Mouse (Mus musculus) lung, adult 2 months (tissue): Measurements from ENCODE around the gene E130218I03Rik. TPM values are rescaled to one million over a fixed set of nuclear protein-coding genes. Genes with fewer than 3 reads are reported as not detected.

ENCODE experiments used
- DNase-seq: peaks from one replicate; pipeline ENCODE4 v3.0.0; 2022
- H3K4me1 ChIP-seq: fragments of 200-500 bp; 2 replicates; pipeline ENCODE4 v1.6.1; 2011; ENCODE audit warnings: low read length; ENCODE audit not compliant: control insufficient read depth, insufficient read depth
- H3K4me3 ChIP-seq: fragments of 200-500 bp; replicated peaks from 2 replicates; pipeline ENCODE3; 2011; ENCODE audit warnings: low read depth, mild to moderate bottlenecking, control low read depth, low read length; ENCODE audit errors: extremely low read depth
- CTCF ChIP-seq: fragments of 200-500 bp; IDR thresholded peaks from 2 replicates; pipeline ENCODE4 v1.5.1; 2011; ENCODE audit warnings: mild to moderate bottlenecking, low read length, control low read depth; ENCODE audit not compliant: insufficient read depth
- POLR2A ChIP-seq: fragments of 200-500 bp; IDR thresholded peaks from 2 replicates; pipeline ENCODE4 v1.6.1; 2011; ENCODE audit warnings: low read depth, mild to moderate bottlenecking, control low read depth, low read length, borderline replicate concordance; ENCODE audit errors: extremely low read depth
- WGBS: fragments of 180-500 bp; shearing (Covaris S2); methylation state at CpG from one replicate; pipeline ENCODE4 v1.1.7; 2018; 5-methylcytosine and 5-hydroxymethylcytosine counted together
- polyA plus RNA-seq: library from polyadenylated mRNA; depleted of rRNA; stranded (reverse); fragments of >200 nt; gene quantifications from 2 replicates; pipeline ENCODE4 v1.2.3, GENCODE M21; 2012

Gene E130218I03Rik
- polyA plus RNA-seq, 1 experiment = not detected

- Histone ChIP-seq H3K4me3 (peak overlapping the region; percentile 67), H3K4me1 (peaks cover 11% of the 10 kb centered on the region)
- peak; percentile 27 for DNase-seq
- TF ChIP-seq CTCF = no peak
- no peak for TF ChIP-seq POLR2A
- WGBS = 2% methylated on average over 91 of the region's 91 CpGs
These were observed 8.0 kb downstream of the E130218I03Rik start for GRCm38 (mm10) chr4:134251241-134252130.

DNA sequence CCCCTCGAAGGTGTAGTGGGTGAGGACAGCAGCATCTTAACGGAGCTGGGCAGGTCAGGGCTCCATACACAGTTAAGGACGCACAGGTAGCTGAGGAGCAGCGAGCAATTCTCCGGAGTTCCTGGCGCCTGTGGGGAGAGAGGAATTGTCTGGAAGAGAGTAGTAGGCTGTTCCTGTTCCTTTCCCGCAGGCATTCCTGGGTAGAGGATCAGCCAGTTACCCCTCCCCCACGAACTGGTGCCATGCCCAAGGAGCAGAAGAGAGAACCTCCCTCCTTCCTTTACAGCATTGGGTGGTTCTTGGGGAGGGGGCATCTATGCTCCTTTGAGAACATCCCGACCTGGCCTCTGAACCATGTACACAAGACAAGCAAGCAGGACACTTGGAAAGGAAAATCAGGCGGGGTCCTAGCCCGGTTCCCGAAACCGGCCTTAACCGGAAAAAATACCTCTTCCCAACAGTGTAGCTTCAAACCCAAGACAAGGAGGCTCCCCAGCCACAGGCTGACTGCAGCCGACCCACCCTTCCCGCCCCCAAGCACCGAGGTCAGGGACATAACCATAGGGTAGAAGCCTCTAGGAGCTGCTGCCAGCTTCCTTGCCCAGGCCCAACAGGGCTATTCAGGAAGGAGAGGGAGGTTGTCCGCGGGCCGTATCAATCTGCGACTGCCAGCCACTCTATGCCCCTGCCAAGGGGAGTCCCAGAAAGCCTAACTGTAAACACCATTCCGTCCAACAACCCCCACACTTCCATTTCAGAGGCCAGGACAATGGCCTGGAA, 8.9 kb downstream of the E130218I03Rik start:
- TF ChIP-seq CTCF (no peak), POLR2A (peak; percentile 21; the same call in 1 of the 2 replicates)
- Histone ChIP-seq H3K4me1 (peaks cover 11% of the 10 kb centered on the region), H3K4me3 (peak overlapping the region; percentile 67)
- WGBS = 23% methylated on average over 22 of the region's 22 CpGs
- DNase-seq = peak; percentile 25

DNA sequence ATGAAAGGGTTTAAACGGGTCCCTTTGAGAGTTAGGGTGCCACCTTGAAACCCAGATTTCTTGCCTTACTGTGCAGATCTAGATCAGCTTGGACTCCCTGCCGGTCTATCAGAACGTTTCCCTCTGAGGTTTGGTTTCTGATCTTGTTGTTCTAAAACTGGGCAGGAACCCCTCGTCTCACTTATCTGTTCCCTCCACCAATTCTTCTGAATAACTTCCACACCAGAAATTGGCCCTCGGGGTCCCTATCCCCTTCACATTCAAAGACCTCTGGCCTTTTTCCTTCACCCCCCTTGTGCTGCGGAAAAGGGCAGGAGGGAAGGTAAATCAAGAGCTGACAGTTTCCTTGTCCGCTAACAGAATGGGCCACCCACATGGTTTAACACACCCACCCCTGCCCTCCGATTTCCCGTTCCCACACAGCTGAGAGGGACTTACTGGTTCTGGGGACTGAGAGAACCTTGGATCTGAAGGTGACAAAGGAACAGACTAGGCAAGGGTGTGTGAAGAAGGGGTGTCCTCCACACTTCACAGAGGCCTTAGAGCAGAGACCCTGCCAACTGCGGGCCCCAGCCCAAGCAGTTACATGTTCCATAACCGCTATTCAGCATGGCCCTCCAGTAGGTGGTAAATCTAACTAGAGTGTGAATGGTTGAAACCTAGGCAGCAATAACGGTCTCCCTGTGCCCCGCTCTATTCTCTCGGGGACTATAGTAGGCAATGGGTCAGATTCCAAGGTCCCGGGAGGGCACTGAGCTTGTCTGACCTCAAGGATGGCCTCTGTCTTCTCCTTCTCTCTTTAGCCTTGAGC, 9.7 kb downstream of the E130218I03Rik start:
- DNase-seq = no peak
- H3K4me1 ChIP-seq = peaks cover 13% of the 10 kb centered on the region
- H3K4me3 ChIP-seq = peak overlapping the region; percentile 67
- TF ChIP-seq POLR2A (peak; percentile 32; the same call in 1 of the 2 replicates), CTCF (no peak)
- WGBS = 33% methylated on average over 15 of the region's 15 CpGs

DNA sequence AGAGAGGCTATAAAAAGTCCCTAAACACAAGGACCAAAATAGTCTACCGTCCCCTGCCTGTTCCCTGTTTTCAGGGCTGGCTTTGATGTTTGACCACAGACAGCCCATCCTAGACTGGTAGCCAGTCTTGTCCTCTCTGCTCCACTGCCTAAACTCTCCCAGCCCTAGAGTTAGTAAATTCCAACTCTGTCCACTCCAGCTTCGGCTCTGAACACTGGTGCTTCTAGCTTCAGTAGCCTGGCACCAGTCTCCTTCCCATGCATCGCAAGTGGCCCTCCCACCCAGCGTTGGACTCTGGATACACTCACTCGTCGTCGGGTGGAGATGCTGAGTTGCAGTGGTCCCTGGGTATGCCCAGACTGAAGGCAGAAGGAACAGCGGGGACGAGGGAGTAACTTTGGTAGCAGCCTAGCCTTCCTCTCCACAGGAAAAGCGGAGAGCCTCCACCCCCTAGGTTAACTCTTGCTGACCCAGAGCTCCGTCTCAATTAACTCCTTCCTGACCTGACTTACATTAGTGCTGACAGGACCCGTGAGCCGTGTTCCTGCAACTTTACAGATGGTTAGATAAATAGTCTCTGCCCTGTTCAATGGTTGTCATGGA, 10.4 kb downstream of the E130218I03Rik start, which contains the start of gene Grrp1:
Gene Grrp1 (minus strand): TSS at position 385 of the 603 bp plus-strand sequence.
- 6% methylated on average over 13 of the region's 13 CpGs for WGBS
- TF ChIP-seq POLR2A (peak; percentile 97; the same call in 1 of the 2 replicates), CTCF (no peak)
- H3K4me1 ChIP-seq = peaks cover 15% of the 10 kb centered on the region
- no peak for DNase-seq
- peak within 1 kb of the TSS; percentile 67 for H3K4me3 ChIP-seq

DNA sequence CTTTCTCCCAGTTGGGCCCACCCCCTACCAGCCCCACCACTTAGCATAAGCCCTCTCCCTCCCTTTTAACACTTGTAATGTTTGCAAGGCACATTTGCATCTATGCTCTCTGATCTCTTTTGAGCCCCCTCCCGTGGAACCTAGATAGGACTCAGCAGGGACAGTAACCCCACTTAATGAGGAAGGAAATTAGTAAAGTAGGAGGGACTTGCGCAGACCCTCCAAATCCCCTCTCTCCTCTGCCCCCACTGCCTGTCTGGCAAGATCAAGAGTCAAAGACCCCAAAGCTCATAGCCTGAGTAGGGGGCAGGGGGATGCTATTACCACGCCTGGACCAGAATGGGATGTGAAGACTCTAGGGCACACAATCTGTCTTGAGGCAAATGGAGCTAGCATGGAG, 11.4 kb downstream of the E130218I03Rik start:
- Histone ChIP-seq H3K4me3 (no peak overlapping the region), H3K4me1 (peaks cover 10% of the 10 kb centered on the region)
- TF ChIP-seq CTCF (no peak), POLR2A (no peak)
- WGBS = 66% methylated on average over 3 of the region's 3 CpGs
- no peak for DNase-seq

GRCm38 (mm10) chr4:134255854-134256253, 12.4 kb downstream of the E130218I03Rik start:
- no peak for TF ChIP-seq CTCF
- TF ChIP-seq POLR2A = no peak
- Histone ChIP-seq H3K4me3 (no peak overlapping the region), H3K4me1 (peaks cover 7% of the 10 kb centered on the region)
- no peak for DNase-seq
- 48% methylated on average over 4 of the region's 4 CpGs for WGBS

GRCm38 (mm10) chr4:134256407-134257197, 13.1 kb downstream of the E130218I03Rik start:
- TF ChIP-seq CTCF (no peak), POLR2A (no peak)
- WGBS = 28% methylated on average over 19 of the region's 19 CpGs
- no peak overlapping the region for H3K4me3 ChIP-seq
- H3K4me1 ChIP-seq = peaks cover 4% of the 10 kb centered on the region
- DNase-seq = no peak

DNA sequence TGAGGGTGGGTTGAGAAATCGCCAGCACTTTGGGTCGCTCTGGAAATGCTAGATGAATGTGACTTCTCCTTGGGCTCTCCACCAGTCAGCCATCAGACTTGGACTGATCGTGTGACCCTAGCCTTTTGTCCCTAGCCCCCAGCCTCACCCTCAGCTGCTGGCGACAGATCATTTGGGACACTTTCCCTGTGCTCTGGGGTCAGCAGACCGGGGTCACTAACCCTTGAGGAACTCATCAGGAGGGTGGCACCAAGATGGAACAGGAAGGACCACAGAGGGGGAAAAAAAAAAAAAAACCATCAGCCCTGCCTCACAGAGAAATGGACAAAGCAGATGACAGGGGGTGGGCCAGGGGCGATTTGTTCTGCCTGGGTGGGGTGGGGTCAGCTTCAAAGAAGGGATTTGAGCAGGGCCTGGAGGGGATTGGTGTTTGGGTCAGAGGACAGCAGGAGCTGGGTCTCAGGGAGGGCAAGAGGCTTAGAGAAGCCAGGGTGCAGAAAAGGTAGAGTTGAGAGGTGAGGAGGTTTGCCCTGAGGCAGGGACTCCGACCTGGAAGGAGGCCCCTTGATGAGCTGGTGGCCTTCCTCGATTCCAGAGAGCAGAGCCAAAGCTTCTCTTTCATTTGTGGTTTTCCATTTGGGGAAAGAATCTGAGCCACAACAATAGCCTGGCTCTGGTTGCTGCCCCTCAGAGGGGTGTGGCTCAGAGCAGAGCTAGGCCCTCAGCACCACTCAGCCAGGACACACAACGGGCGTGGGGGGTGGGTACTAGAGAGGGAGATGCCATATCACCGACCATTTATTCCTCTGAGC, 13.9 kb downstream of the E130218I03Rik start:
- WGBS = 39% methylated on average over 11 of the region's 11 CpGs
- DNase-seq = no peak
- Histone ChIP-seq H3K4me1 (peaks cover 4% of the 10 kb centered on the region), H3K4me3 (no peak overlapping the region)
- TF ChIP-seq CTCF (no peak), POLR2A (no peak)
